Mouse (Mus musculus): Measurements from ENCODE around the gene Asphd2.

Asphd2 gene

GRCm38 (mm10) chr5:112394779-112395443 is at the start of gene Asphd2:
Gene Asphd2, minus strand, starts transcription at chr5:112394866.
- peak; percentile 80 for DNase-seq (ENCODE audit: low read depth, low spot score)

- DNase-seq (ENCODE audit: low read depth, low spot score): no peak
Observed at GRCm38 (mm10) chr5:112438535-112438934, 43.9 kb upstream of the Asphd2 start.

DNA sequence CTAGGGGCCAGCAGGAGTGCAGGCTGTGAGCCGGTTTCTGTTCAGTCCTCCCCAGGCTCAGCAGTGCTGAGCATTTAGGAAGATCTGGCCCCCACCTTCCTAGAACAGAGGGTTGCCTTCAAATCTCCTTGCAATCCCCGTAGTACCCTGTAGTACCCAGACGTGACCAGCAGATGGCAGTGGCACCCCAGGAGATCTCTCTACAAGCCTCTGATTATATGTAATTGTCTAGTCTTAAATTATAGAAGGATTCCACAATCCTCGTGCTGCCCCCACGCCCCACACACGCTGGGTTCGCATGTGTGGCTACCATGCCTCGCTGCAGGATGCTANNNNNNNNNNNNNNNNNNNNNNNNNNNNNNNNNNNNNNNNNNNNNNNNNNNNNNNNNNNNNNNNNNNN is 38.3 kb upstream of the Asphd2 start:
- peak; percentile 63 for DNase-seq (ENCODE audit: low read depth, low spot score)

DNA sequence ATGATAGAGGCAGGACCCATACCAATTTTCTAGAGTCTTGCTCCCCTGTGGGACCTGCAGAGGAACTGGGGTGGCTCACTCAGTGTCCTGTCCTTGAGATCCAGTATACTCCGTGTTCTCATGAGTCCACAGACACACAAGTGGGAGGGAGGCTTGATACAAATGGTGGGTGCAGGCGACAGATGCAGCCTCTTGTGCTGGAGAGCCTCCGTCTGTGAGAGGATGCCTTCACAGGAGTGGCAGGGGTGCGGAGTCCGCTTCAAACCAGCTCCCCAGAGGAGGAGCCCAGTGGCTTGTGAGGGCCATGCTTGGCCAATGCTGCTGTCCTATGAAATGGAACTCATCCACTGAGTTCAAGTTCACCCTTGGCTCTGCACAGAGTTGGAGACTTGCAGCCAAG is 37.4 kb upstream of the Asphd2 start:
- no peak for DNase-seq (ENCODE audit: low read depth, low spot score)

GRCm38 (mm10) chr5:112431120-112431775 is 36.6 kb upstream of the Asphd2 start:
- DNase-seq (ENCODE audit: low read depth, low spot score): no peak

DNA sequence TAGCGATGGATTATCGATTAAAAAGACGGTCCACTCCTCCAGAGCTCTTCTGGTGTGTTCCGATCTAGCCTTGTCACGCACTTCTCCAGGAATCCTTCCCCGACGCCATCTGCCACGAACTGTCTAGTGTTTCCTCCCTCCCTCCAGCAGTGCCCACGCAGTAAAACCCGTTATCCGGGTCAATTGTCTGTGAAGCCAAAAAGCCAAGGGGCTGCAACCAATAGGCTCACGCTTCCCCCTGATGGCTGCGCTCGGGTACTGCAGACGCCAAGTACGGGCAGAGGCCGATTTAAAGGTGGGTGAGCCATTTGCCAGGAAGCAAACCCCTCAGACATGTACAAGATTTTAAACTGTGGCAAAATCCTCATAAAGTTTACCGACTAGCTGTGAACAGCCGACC is 34.3 kb upstream of the Asphd2 start:
- peak; percentile 74 for DNase-seq (ENCODE audit: low read depth, low spot score)

DNA sequence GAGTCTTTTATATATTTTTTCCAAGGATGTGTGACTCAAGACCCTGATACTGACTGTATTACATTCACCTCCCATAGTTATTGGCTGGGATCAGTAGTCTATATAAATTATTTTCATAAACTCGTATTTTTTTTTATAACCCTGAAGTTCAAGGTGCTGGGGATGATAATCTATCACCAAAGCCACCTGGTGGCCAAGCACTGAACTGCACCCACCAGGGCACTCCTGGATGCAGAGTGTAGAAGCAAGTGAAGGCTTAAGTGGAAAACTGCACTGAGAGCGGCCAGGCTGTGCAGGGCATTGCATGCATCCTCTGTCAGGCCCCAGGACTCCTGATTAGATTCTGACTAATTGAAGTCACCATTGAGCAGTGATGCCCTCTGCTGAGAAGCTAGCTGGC is 32.6 kb upstream of the Asphd2 start:
- peak; percentile 68 for DNase-seq (ENCODE audit: low read depth, low spot score)

GRCm38 (mm10) chr5:112426635-112427034 is 32.0 kb upstream of the Asphd2 start:
- no peak for DNase-seq (ENCODE audit: low read depth, low spot score)

DNA sequence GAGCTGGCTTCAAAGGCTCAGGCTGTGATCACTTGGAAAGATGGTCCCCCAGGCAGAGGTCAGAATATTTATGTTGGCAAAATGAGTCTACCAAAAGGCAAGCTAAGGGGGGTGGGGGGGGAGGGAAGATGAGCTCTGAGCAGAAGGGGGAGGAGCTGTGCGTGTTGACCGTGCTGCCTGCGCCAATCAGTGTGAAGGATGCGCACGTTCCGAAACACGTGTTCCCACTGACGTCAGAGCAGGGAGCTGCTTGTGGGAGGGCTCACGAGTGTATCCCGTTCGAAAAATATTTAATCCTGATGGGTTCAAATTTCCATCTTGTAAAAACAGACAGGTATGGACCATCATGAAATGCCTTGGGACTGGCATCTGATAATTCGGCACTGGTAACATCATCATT is 24.9 kb upstream of the Asphd2 start:
- peak; percentile 81 for DNase-seq (ENCODE audit: low read depth, low spot score)

- no peak for DNase-seq (ENCODE audit: low read depth, low spot score)
Observed at GRCm38 (mm10) chr5:112418023-112418422, 23.4 kb upstream of the Asphd2 start.

DNA sequence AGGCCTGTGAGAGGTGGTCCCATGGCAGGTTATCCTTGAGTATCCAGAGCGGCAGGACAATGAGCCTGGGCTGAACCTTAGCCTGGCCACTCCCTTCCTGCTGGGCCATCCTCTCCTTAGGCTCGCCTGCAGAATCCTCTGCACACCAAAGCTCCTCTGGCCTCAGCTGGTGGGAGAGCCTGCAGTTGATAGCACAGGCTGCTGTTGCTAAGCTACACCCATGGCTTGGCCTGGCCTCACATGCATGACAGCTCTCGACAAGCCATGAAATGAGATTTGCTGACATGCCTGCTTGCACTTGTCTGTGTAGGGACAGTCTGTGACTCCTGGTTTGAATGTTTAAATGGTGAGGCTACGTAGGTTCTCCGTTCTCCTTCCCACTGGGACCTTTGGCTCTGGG is 22.0 kb upstream of the Asphd2 start:
- no peak for DNase-seq (ENCODE audit: low read depth, low spot score)

- peak; percentile 61 for DNase-seq (ENCODE audit: low read depth, low spot score)
Observed at GRCm38 (mm10) chr5:112412781-112413180, 18.1 kb upstream of the Asphd2 start.

GRCm38 (mm10) chr5:112411514-112412335 is 17.1 kb upstream of the Asphd2 start:
- DNase-seq (ENCODE audit: low read depth, low spot score): peak; percentile 61

DNA sequence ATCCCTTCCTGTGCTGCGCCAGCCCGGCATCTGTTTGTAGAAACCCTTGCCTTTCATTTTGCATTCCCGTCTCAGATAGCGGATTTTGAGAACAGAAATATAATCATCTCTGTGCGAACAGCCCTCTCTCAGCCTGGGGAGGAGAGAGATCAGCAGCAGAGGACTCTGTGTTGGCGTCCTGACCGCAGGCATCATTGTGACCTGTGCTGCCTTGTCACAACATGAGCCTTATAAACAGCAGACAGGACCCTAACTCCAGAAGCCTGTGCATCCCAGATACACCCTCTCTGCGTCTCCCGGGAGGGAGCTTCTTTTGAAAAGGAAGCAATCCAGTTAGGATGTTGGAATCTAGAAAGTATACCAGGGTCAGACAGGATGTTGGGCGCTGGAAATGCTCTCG is 16.4 kb upstream of the Asphd2 start:
- no peak for DNase-seq (ENCODE audit: low read depth, low spot score)

- no peak for DNase-seq (ENCODE audit: low read depth, low spot score)
Observed at GRCm38 (mm10) chr5:112409274-112409673, 14.6 kb upstream of the Asphd2 start.

DNA sequence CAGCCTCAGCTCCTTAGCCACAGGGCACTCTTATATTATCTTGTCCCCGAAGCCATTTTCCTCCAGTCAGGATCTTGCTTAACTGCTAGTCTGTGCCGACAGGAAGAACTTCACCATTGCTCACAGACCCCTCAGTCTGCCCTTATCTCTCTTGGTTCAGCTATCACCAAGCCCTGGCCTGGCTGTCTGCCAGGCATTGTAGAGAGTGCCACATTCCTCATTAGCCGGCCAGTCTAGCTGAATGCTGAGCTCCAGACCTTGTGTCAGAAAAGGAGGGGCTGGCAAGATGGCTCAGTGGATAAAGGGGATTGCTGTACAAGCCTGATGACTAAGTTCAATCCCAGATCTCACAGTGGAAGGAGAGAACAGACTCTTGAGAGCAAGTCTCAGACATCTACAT is 11.4 kb upstream of the Asphd2 start:
- no peak for DNase-seq (ENCODE audit: low read depth, low spot score)

- DNase-seq (ENCODE audit: low read depth, low spot score): no peak
Observed at GRCm38 (mm10) chr5:112402437-112402836, 7.8 kb upstream of the Asphd2 start.

GRCm38 (mm10) chr5:112399284-112399683 is 4.6 kb upstream of the Asphd2 start:
- DNase-seq (ENCODE audit: low read depth, low spot score): no peak

- DNase-seq (ENCODE audit: low read depth, low spot score): no peak
Observed at GRCm38 (mm10) chr5:112396066-112396465, 1.4 kb upstream of the Asphd2 start.

DNA sequence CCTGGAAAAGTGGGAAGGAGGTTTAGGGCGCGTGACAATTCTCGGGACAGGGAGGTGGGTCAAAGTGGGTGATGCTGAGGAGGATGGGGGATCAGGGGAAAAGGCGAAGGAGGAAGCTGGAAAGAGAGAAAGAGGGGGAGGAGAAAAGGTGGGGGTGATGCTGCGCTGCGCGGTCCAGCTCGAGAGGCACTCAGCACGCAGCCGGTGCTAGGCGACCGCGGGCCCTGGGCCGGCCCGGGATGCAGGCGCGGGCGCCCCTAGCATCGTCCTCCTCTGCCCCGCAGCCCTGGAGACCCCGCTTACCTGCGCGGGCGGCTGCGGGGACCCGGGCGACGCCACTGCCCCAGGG is 277 bp downstream of the Asphd2 start:
- no peak for DNase-seq (ENCODE audit: low read depth, low spot score)

GRCm38 (mm10) chr5:112393741-112394414 is 788 bp downstream of the Asphd2 start:
- no peak for DNase-seq (ENCODE audit: low read depth, low spot score)

GRCm38 (mm10) chr5:112391676-112392323 is 2.9 kb downstream of the Asphd2 start:
- peak; percentile 42 for DNase-seq (ENCODE audit: low read depth, low spot score)

Measured in R1 (cell line).